Mouse (Mus musculus): Measurements from ENCODE around the gene Kctd12b. TPM values are rescaled to one million over a fixed set of nuclear protein-coding genes. Genes with fewer than 3 reads are reported as not detected.

Gene Kctd12b
- 2.5 and 2.6 TPM in 2 replicates for polyA plus RNA-seq (2015; fragmentation: Nextera tagmentation; extraction: Ambion mirVana)

- H3K4me2 ChIP-seq (replicated peaks; ENCODE audit: low read depth) = peak within 1 kb of the TSS; percentile 45
- H3K4me1 ChIP-seq (replicated peaks; ENCODE audit: control insufficient read depth, insufficient read depth) = no peaks in the 10 kb centered on the region
- TF ChIP-seq EP300 (optimal IDR thresholded peaks at IDR 0.05) = no peak
- no peak for TF ChIP-seq CTCF (IDR thresholded peaks at IDR 0.05; ENCODE audit: low read depth)
- no peaks in the 10 kb centered on the region for H3K9me3 ChIP-seq (ENCODE audit: control insufficient read depth, low read length)
- DNase-seq (ENCODE audit: low spot score) = peak; percentile 14
- peak within 1 kb of the TSS; percentile 70 for H3K27ac ChIP-seq (replicated peaks)
- 15% methylated on average over 11 of the region's 11 CpGs for WGBS
- peak within 1 kb of the TSS; percentile 38 for H3K4me3 ChIP-seq (ENCODE audit: low read depth, low read length)
- peak within 1 kb of the TSS; percentile 52 for H3K9ac ChIP-seq (ENCODE audit: low read length)
- peak; percentile 54; the same call in 1 of the 2 replicates for ATAC-seq (ENCODE audit: low FRiP score, low TSS enrichment)
- no peaks in the 10 kb centered on the region for H3K27me3 ChIP-seq (ENCODE audit: control insufficient read depth, insufficient read depth, low read length)
- no peaks in the 10 kb centered on the region for H3K36me3 ChIP-seq (ENCODE audit: control insufficient read depth, insufficient read depth, low read length)
Measured at GRCm38 (mm10) chrX:153695782-153696395, at the start of gene Kctd12b. Gene Kctd12b (minus strand): TSS chrX:153696391.

GRCm38 (mm10) chrX:153742493-153742892 is 46.3 kb upstream of the Kctd12b start:
- ATAC-seq (ENCODE audit: low FRiP score, low TSS enrichment) (no peak), DNase-seq (ENCODE audit: low spot score) (no peak)
- no peak overlapping the region for H3K4me3 ChIP-seq (ENCODE audit: low read depth, low read length)
- H3K27me3 ChIP-seq (ENCODE audit: control insufficient read depth, insufficient read depth, low read length) = no peaks in the 10 kb centered on the region
- TF ChIP-seq EP300 (optimal IDR thresholded peaks at IDR 0.05) = no peak
- TF ChIP-seq CTCF (IDR thresholded peaks at IDR 0.05; ENCODE audit: low read depth) = no peak
- WGBS = 84% methylated on average over 3 of the region's 3 CpGs
- H3K4me1 ChIP-seq (replicated peaks; ENCODE audit: control insufficient read depth, insufficient read depth) = no peaks in the 10 kb centered on the region
- no peaks in the 10 kb centered on the region for H3K36me3 ChIP-seq (ENCODE audit: control insufficient read depth, insufficient read depth, low read length)
- H3K9ac ChIP-seq (ENCODE audit: low read length) = no peak overlapping the region
- no peak overlapping the region for H3K4me2 ChIP-seq (replicated peaks; ENCODE audit: low read depth)
- H3K27ac ChIP-seq (replicated peaks) = no peak overlapping the region
- no peaks in the 10 kb centered on the region for H3K9me3 ChIP-seq (ENCODE audit: control insufficient read depth, low read length)

- H3K9ac ChIP-seq (ENCODE audit: low read length) = no peak overlapping the region
- DNase-seq (ENCODE audit: low spot score) (no peak), ATAC-seq (ENCODE audit: low FRiP score, low TSS enrichment) (no peak)
- no peaks in the 10 kb centered on the region for H3K9me3 ChIP-seq (ENCODE audit: control insufficient read depth, low read length)
- no peak overlapping the region for H3K4me3 ChIP-seq (ENCODE audit: low read depth, low read length)
- H3K27ac ChIP-seq (replicated peaks) = no peak overlapping the region
- H3K4me1 ChIP-seq (replicated peaks; ENCODE audit: control insufficient read depth, insufficient read depth) = no peaks in the 10 kb centered on the region
- no peaks in the 10 kb centered on the region for H3K27me3 ChIP-seq (ENCODE audit: control insufficient read depth, insufficient read depth, low read length)
- no peak overlapping the region for H3K4me2 ChIP-seq (replicated peaks; ENCODE audit: low read depth)
- TF ChIP-seq EP300 (optimal IDR thresholded peaks at IDR 0.05) (no peak), CTCF (IDR thresholded peaks at IDR 0.05; ENCODE audit: low read depth) (no peak)
- no peaks in the 10 kb centered on the region for H3K36me3 ChIP-seq (ENCODE audit: control insufficient read depth, insufficient read depth, low read length)
- WGBS = 68% methylated on average over 4 of the region's 4 CpGs
Measured at GRCm38 (mm10) chrX:153735697-153736096, 39.5 kb upstream of the Kctd12b start.

DNA sequence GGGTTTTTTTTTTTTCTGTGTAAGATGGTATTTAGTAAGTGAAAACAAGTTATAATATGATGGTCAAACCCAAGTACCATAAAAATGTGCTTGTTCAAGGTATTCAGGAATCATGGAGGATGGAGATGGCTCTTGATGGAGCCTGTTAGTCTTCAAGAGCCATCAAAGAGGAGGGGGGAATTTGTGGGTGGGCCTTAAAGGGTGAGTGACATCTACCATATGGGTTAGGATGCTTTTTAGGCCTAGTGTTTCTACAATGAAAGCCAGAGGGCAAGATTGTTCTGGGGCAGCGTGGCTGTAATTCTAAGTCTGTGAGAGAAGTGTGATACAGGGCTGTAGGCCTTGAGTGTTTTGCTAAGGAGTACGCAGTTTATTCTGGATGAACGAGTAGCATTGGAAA is 28.2 kb upstream of the Kctd12b start:
- no peaks in the 10 kb centered on the region for H3K4me1 ChIP-seq (replicated peaks; ENCODE audit: control insufficient read depth, insufficient read depth)
- H3K27me3 ChIP-seq (ENCODE audit: control insufficient read depth, insufficient read depth, low read length) = no peaks in the 10 kb centered on the region
- no peaks in the 10 kb centered on the region for H3K9me3 ChIP-seq (ENCODE audit: control insufficient read depth, low read length)
- ATAC-seq (ENCODE audit: low FRiP score, low TSS enrichment) (no peak), DNase-seq (ENCODE audit: low spot score) (no peak)
- no peak overlapping the region for H3K27ac ChIP-seq (replicated peaks)
- no peaks in the 10 kb centered on the region for H3K36me3 ChIP-seq (ENCODE audit: control insufficient read depth, insufficient read depth, low read length)
- peak overlapping the region; percentile 51 for H3K4me2 ChIP-seq (replicated peaks; ENCODE audit: low read depth)
- TF ChIP-seq EP300 (optimal IDR thresholded peaks at IDR 0.05) = no peak
- H3K9ac ChIP-seq (ENCODE audit: low read length) = no peak overlapping the region
- 28% methylated on average over 3 of the region's 3 CpGs for WGBS
- H3K4me3 ChIP-seq (ENCODE audit: low read depth, low read length) = peak overlapping the region; percentile 56

GRCm38 (mm10) chrX:153723110-153723916 is 27.1 kb upstream of the Kctd12b start, which contains the start of gene Nbdy:
Gene Nbdy (plus strand): TSS chrX:153723590.
- Histone ChIP-seq H3K36me3 (ENCODE audit: control insufficient read depth, insufficient read depth, low read length) (no peaks in the 10 kb centered on the region), H3K4me2 (replicated peaks; ENCODE audit: low read depth) (peak within 1 kb of the TSS; percentile 51), H3K9me3 (ENCODE audit: control insufficient read depth, low read length) (no peaks in the 10 kb centered on the region), H3K9ac (ENCODE audit: low read length) (peak within 1 kb of the TSS; percentile 77), H3K4me1 (replicated peaks; ENCODE audit: control insufficient read depth, insufficient read depth) (no peaks in the 10 kb centered on the region), H3K27me3 (ENCODE audit: control insufficient read depth, insufficient read depth, low read length) (no peaks in the 10 kb centered on the region), H3K4me3 (ENCODE audit: low read depth, low read length) (peak within 1 kb of the TSS; percentile 56), H3K27ac (replicated peaks) (peak within 1 kb of the TSS; percentile 65)
- peak; percentile 81; the same call in 1 of the 2 replicates for ATAC-seq (ENCODE audit: low FRiP score, low TSS enrichment)
- 15% methylated on average over 32 of the region's 32 CpGs for whole genome bisulfite sequencing
- DNase-seq (ENCODE audit: low spot score) = peak; percentile 60
- TF ChIP-seq EP300 (optimal IDR thresholded peaks at IDR 0.05) (no peak), CTCF (IDR thresholded peaks at IDR 0.05; ENCODE audit: low read depth) (no peak)

- H3K4me2 ChIP-seq (replicated peaks; ENCODE audit: low read depth) = no peak overlapping the region
- no peak overlapping the region for H3K27ac ChIP-seq (replicated peaks)
- H3K4me1 ChIP-seq (replicated peaks; ENCODE audit: control insufficient read depth, insufficient read depth) = no peaks in the 10 kb centered on the region
- ATAC-seq (ENCODE audit: low FRiP score, low TSS enrichment) (no peak), DNase-seq (ENCODE audit: low spot score) (no peak)
- no peaks in the 10 kb centered on the region for H3K27me3 ChIP-seq (ENCODE audit: control insufficient read depth, insufficient read depth, low read length)
- H3K4me3 ChIP-seq (ENCODE audit: low read depth, low read length) = no peak overlapping the region
- no peaks in the 10 kb centered on the region for H3K36me3 ChIP-seq (ENCODE audit: control insufficient read depth, insufficient read depth, low read length)
- 33% methylated on average over 4 of the region's 4 CpGs for WGBS
- no peak for TF ChIP-seq EP300 (optimal IDR thresholded peaks at IDR 0.05)
- TF ChIP-seq CTCF (IDR thresholded peaks at IDR 0.05; ENCODE audit: low read depth) = peak; percentile 68
- no peak overlapping the region for H3K9ac ChIP-seq (ENCODE audit: low read length)
- no peaks in the 10 kb centered on the region for H3K9me3 ChIP-seq (ENCODE audit: control insufficient read depth, low read length)
Measured at GRCm38 (mm10) chrX:153719602-153720001, 23.4 kb upstream of the Kctd12b start.

Data from stomach, postnatal 0 days (tissue).